Mouse (Mus musculus): ENCODE measurements around the gene Zc3h13.

Gene Zc3h13

GRCm38 (mm10) chr14:75323354-75323753 is 39.2 kb downstream of the Zc3h13 start:
- in situ Hi-C loops (cut with MboI, MseI), result no loop called here

- in situ Hi-C loops (cut with MboI, MseI), result loop anchor here (25.0 kb wide), 1 partner anchor 991 kb away; no protein-coding TSS in a partner anchor
These were observed 43.9 kb downstream of the Zc3h13 start for GRCm38 (mm10) chr14:75328062-75328461.

- in situ Hi-C loops (cut with MboI, MseI), result loop anchor here (25.0 kb wide), 1 partner anchor 993 kb away; no protein-coding TSS in a partner anchor
These were observed 46.4 kb downstream of the Zc3h13 start for GRCm38 (mm10) chr14:75330621-75331020.

- in situ Hi-C loops (cut with MboI, MseI), result loop anchor here (25.0 kb wide), 1 partner anchor 997 kb away; no protein-coding TSS in a partner anchor
These were observed 50.1 kb downstream of the Zc3h13 start for GRCm38 (mm10) chr14:75334321-75334720.

GRCm38 (mm10) chr14:75337884-75338283 is 53.7 kb downstream of the Zc3h13 start:
- in situ Hi-C loops (cut with MboI, MseI), result loop anchor here (25.0 kb wide), 1 partner anchor 1001 kb away; no protein-coding TSS in a partner anchor

GRCm38 (mm10) chr14:75346041-75346440 is 61.9 kb downstream of the Zc3h13 start:
- in situ Hi-C loops (cut with MboI, MseI), result loop anchor here (25.0 kb wide), 1 partner anchor 1009 kb away; no protein-coding TSS in a partner anchor

GRCm38 (mm10) chr14:75351626-75352025 is 67.5 kb downstream of the Zc3h13 start:
- in situ Hi-C loops (cut with MboI, MseI), result no loop called here

GRCm38 (mm10) chr14:75363316-75363715 is 79.1 kb downstream of the Zc3h13 start:
- in situ Hi-C loops (cut with MboI, MseI), result no loop called here

GRCm38 (mm10) chr14:75365301-75366035 is 81.3 kb downstream of the Zc3h13 start:
- in situ Hi-C loops (cut with MboI, MseI), result no loop called here

GRCm38 (mm10) chr14:75366741-75367140 is 82.6 kb downstream of the Zc3h13 start:
- in situ Hi-C loops (cut with MboI, MseI), result no loop called here

GRCm38 (mm10) chr14:75367503-75367902 is 83.3 kb downstream of the Zc3h13 start:
- in situ Hi-C loops (cut with MboI, MseI), result no loop called here

GRCm38 (mm10) chr14:75369880-75370279 is 85.7 kb downstream of the Zc3h13 start:
- in situ Hi-C loops (cut with MboI, MseI), result no loop called here

- in situ Hi-C loops (cut with MboI, MseI), result no loop called here
These were observed 90.9 kb downstream of the Zc3h13 start for GRCm38 (mm10) chr14:75375006-75375598.

- in situ Hi-C loops (cut with MboI, MseI), result no loop called here
These were observed 92.1 kb downstream of the Zc3h13 start for GRCm38 (mm10) chr14:75376256-75376655.

GRCm38 (mm10) chr14:75377612-75378011 is 93.4 kb downstream of the Zc3h13 start:
- in situ Hi-C loops (cut with MboI, MseI), result no loop called here

All from T-helper 2 cell (primary cell).